8 mouse cellular contexts compared by ENCODE assay signal in the genomic region with DNA sequence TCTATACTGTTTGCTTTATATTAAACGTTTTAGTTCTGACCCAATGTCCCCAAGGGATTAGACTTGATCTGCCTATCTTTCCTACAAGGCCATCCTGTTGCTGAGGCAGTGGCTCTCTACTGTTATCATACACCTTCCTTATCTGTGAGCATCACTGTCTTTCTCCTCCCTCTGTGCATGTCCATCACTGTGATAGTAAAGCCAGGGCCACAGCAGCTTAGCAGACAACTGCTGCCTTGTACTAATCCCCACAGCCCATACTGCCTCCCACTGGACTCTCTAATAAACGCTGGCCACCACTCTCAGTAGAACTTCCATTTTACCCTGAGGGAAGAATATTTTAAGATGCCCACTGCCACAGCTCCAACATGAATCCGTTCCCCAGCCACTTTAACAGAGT.
A peak's percentile ranks its signal among the peaks of the same experiment; 100 is the strongest.
DNase-seq lines count a peak whose midpoint lies in the region; ATAC-seq and TF ChIP-seq lines count a peak whose summit lies in the region.

No protein-coding gene starts in this region.

- H3K4me2 ChIP-seq in liver, embryonic 12.5 days: no peak overlapping the region
- H3K4me2 ChIP-seq in liver, embryonic 11.5 days: no peak overlapping the region
- H3K4me2 ChIP-seq in lung, embryonic 15.5 days: no peak overlapping the region
- H3K4me2 ChIP-seq in stomach, postnatal 0 days (replicated peaks; ENCODE audit: low read depth): no peak overlapping the region

- no peaks in the 10 kb centered on the region for H3K4me1 ChIP-seq in liver, embryonic 12.5 days
- no peaks in the 10 kb centered on the region for H3K4me1 ChIP-seq in liver, embryonic 11.5 days (replicated peaks; ENCODE audit: control insufficient read depth, insufficient read depth, low read length)
- H3K4me1 ChIP-seq in lung, embryonic 15.5 days: 0 out of 2 replicates have a peak, but pooled peaks cover 2% of the 10 kb centered on the region
- H3K4me1 ChIP-seq in stomach, postnatal 0 days (replicated peaks; ENCODE audit: control insufficient read depth, insufficient read depth): no peaks in the 10 kb centered on the region

- ATAC-seq in liver, embryonic 12.5 days: peak; percentile 55; the same call in 1 of the 2 replicates
- ATAC-seq in liver, embryonic 11.5 days (replicated peaks; ENCODE audit: low FRiP score): no peak
- peak; percentile 36; the same call in 1 of the 2 replicates for ATAC-seq in common myeloid progenitor, adult 5-6 weeks (replicated peaks; ENCODE audit: low read depth, poor library complexity, severe bottlenecking)
- peak; percentile 65; the same call in 1 of the 2 replicates for ATAC-seq in lung, embryonic 15.5 days (ENCODE audit: borderline replicate concordance, extremely low read depth, low FRiP score, low TSS enrichment)
- ATAC-seq in stomach, postnatal 0 days (ENCODE audit: low FRiP score, low TSS enrichment): peak; percentile 73

- no peak for DNase-seq in liver, embryonic 11.5 days (ENCODE audit: low spot score)
- peak; percentile 38 for DNase-seq in stomach, postnatal 0 days (ENCODE audit: low spot score)
- DNase-seq in layer of hippocampus, postnatal 36 days: no peak
- DNase-seq in frontal cortex, postnatal 36 days (ENCODE audit: low spot score in 2 of 2): no peak
- DNase-seq in T-cell, adult 2 months (ENCODE audit: low spot score): no peak

- no peak for TF ChIP-seq EP300 in stomach, postnatal 0 days (optimal IDR thresholded peaks at IDR 0.05)

- H3K27me3 ChIP-seq in liver, embryonic 12.5 days (replicated peaks): no peaks in the 10 kb centered on the region
- no peaks in the 10 kb centered on the region for H3K27me3 ChIP-seq in liver, embryonic 11.5 days (replicated peaks; ENCODE audit: control insufficient read depth, insufficient read depth, low read length)
- H3K27me3 ChIP-seq in lung, embryonic 15.5 days: no peaks in the 10 kb centered on the region
- H3K27me3 ChIP-seq in stomach, postnatal 0 days (ENCODE audit: control insufficient read depth, insufficient read depth, low read length): no peaks in the 10 kb centered on the region

- no peak overlapping the region for H3K9ac ChIP-seq in liver, embryonic 12.5 days
- H3K9ac ChIP-seq in liver, embryonic 11.5 days (ENCODE audit: low read depth, low read length): no peak overlapping the region
- H3K9ac ChIP-seq in lung, embryonic 15.5 days: no peak overlapping the region
- no peak overlapping the region; the same call in 1 of the 2 replicates for H3K9ac ChIP-seq in stomach, postnatal 0 days (ENCODE audit: low read length)

- no peaks in the 10 kb centered on the region for H3K9me3 ChIP-seq in liver, embryonic 12.5 days (replicated peaks)
- no peaks in the 10 kb centered on the region for H3K9me3 ChIP-seq in liver, embryonic 11.5 days (ENCODE audit: control insufficient read depth, low read length)
- H3K9me3 ChIP-seq in lung, embryonic 15.5 days: no peaks in the 10 kb centered on the region
- no peaks in the 10 kb centered on the region for H3K9me3 ChIP-seq in stomach, postnatal 0 days (ENCODE audit: control insufficient read depth, low read length)

- TF ChIP-seq CTCF in stomach, postnatal 0 days (IDR thresholded peaks at IDR 0.05; ENCODE audit: low read depth): peak; percentile 69

- WGBS in liver, embryonic 12.5 days (ENCODE audit: insufficient replicate concordance): 50% methylated on average over 3 of the region's 3 CpGs
- 65% methylated on average over 3 of the region's 3 CpGs for WGBS in liver, embryonic 11.5 days
- 49% methylated on average over 3 of the region's 3 CpGs for WGBS in lung, embryonic 15.5 days
- WGBS in stomach, postnatal 0 days: 59% methylated on average over 3 of the region's 3 CpGs

- no peaks in the 10 kb centered on the region for H3K36me3 ChIP-seq in liver, embryonic 12.5 days
- H3K36me3 ChIP-seq in liver, embryonic 11.5 days (ENCODE audit: control insufficient read depth, insufficient read depth, low read length): no peaks in the 10 kb centered on the region
- no peaks in the 10 kb centered on the region for H3K36me3 ChIP-seq in lung, embryonic 15.5 days
- no peaks in the 10 kb centered on the region for H3K36me3 ChIP-seq in stomach, postnatal 0 days (ENCODE audit: control insufficient read depth, insufficient read depth, low read length)

- H3K27ac ChIP-seq in liver, embryonic 12.5 days: no peak overlapping the region
- H3K27ac ChIP-seq in liver, embryonic 11.5 days (ENCODE audit: low read depth, low read length): no peak overlapping the region
- no peak overlapping the region for H3K27ac ChIP-seq in lung, embryonic 15.5 days
- H3K27ac ChIP-seq in stomach, postnatal 0 days (replicated peaks): no peak overlapping the region

- no peak overlapping the region for H3K4me3 ChIP-seq in liver, embryonic 12.5 days
- H3K4me3 ChIP-seq in liver, embryonic 11.5 days (ENCODE audit: low read depth, low read length): no peak overlapping the region
- no peak overlapping the region for H3K4me3 ChIP-seq in lung, embryonic 15.5 days
- H3K4me3 ChIP-seq in stomach, postnatal 0 days (ENCODE audit: low read depth, low read length): no peak overlapping the region
